Mouse (Mus musculus) limb, embryonic 11.5 days (tissue): Measurements from ENCODE around the gene Taf3. TPM values are rescaled to one million over a fixed set of nuclear protein-coding genes. Genes with fewer than 3 reads are reported as not detected.

Experiments used
- ATAC-seq: fragments of 200-750 bp; cut with Nextera tagmentation; 2 replicates; pipeline ENCODE4 v1.8.0; 2017; ENCODE audit warnings: low read depth; ENCODE audit not compliant: insufficient number of reproducible peaks, low FRiP score, low TSS enrichment
- DNase-seq: peaks from one replicate; pipeline ENCODE4 v3.0.0-alpha.2; 2015; ENCODE audit warnings: low spot score
- H3K27ac ChIP-seq: fragments of 300-500 bp; sonication (generic); replicated peaks from 2 replicates; pipeline ENCODE4 v1.5.1; 2014; ENCODE audit warnings: low read depth, mild to moderate bottlenecking, low read length
- H3K27me3 ChIP-seq: fragments of 300-500 bp; sonication (generic); 2 replicates; pipeline ENCODE4 v1.6.1; 2014; ENCODE audit warnings: mild to moderate bottlenecking, low read length, mixed read lengths; ENCODE audit not compliant: control insufficient read depth, insufficient read depth
- H3K36me3 ChIP-seq: fragments of 300-500 bp; sonication (generic); 2 replicates; pipeline ENCODE4 v1.6.1; 2014; ENCODE audit warnings: mild to moderate bottlenecking, low read length, moderate library complexity, mixed read lengths; ENCODE audit not compliant: control insufficient read depth, insufficient read depth
- H3K4me1 ChIP-seq: fragments of 300-500 bp; sonication (generic); 2 replicates; pipeline ENCODE4 v1.6.1; 2014; ENCODE audit warnings: low read length, mixed read lengths; ENCODE audit not compliant: control insufficient read depth, insufficient read depth
- H3K4me2 ChIP-seq: fragments of 300-500 bp; sonication (generic); 2 replicates; pipeline ENCODE4 v1.6.1; 2014; ENCODE audit warnings: low read depth, mild to moderate bottlenecking, moderate library complexity; ENCODE audit not compliant: severe bottlenecking
- H3K4me3 ChIP-seq: fragments of 300-500 bp; sonication (generic); 2 replicates; pipeline ENCODE4 v1.5.1; 2014; ENCODE audit warnings: low read depth, low read length
- H3K9ac ChIP-seq: fragments of 300-500 bp; sonication (generic); 2 replicates; pipeline ENCODE4 v1.6.1; 2014; ENCODE audit warnings: mild to moderate bottlenecking, low read length
- H3K9me3 ChIP-seq: fragments of 300-500 bp; sonication (generic); 2 replicates; pipeline ENCODE4 v1.6.1; 2016; ENCODE audit warnings: low read length; ENCODE audit not compliant: control insufficient read depth
- WGBS: fragments of 180-500 bp; shearing (Covaris S2); extraction: QIAGEN DNeasy Blood & Tissue Kit; methylation state at CpG from one replicate; pipeline ENCODE4 v1.1.7; 2014; 5-methylcytosine and 5-hydroxymethylcytosine counted together
- polyA plus RNA-seq: library from polyadenylated mRNA; unstranded; fragments of >200 nt; fragmentation: Nextera tagmentation; extraction: Ambion mirVana; gene quantifications from 2 replicates; pipeline ENCODE4 v1.2.1, GENCODE M21; 2014

Gene Taf3
- polyA plus RNA-seq, 1 experiment from 2014 or later, result 17.3 TPM

GRCm38 (mm10) chr2:10076675-10077074, 28.3 kb upstream of the Taf3 start:
- H3K27me3 ChIP-seq, result no peaks in the 10 kb centered on the region
- peaks cover 6% of the 10 kb centered on the region; the same call in 1 of the 2 replicates for H3K36me3 ChIP-seq
- DNase-seq (no peak), ATAC-seq (no peak)
- no peak overlapping the region for H3K9ac ChIP-seq
- no peak overlapping the region for H3K27ac ChIP-seq
- H3K4me3 ChIP-seq, result no peak overlapping the region
- H3K4me2 ChIP-seq, result no peak overlapping the region
- no peaks in the 10 kb centered on the region for H3K9me3 ChIP-seq
- 90% methylated on average over 8 of the region's 8 CpGs for WGBS
- H3K4me1 ChIP-seq, result peaks cover 11% of the 10 kb centered on the region; the same call in 1 of the 2 replicates

- peaks cover 6% of the 10 kb centered on the region; the same call in 1 of the 2 replicates for H3K36me3 ChIP-seq
- H3K4me2 ChIP-seq, result no peak overlapping the region
- H3K9ac ChIP-seq, result no peak overlapping the region
- no peak overlapping the region for H3K27ac ChIP-seq
- peaks cover 9% of the 10 kb centered on the region; the same call in 1 of the 2 replicates for H3K4me1 ChIP-seq
- no peak overlapping the region for H3K4me3 ChIP-seq
- DNase-seq (no peak), ATAC-seq (no peak)
- H3K9me3 ChIP-seq, result no peaks in the 10 kb centered on the region
- H3K27me3 ChIP-seq, result no peaks in the 10 kb centered on the region
- WGBS, result 84% methylated on average over 7 of the region's 7 CpGs
Measured at GRCm38 (mm10) chr2:10074470-10074869, 26.1 kb upstream of the Taf3 start.

GRCm38 (mm10) chr2:10071751-10072150, 23.4 kb upstream of the Taf3 start:
- H3K4me2 ChIP-seq, result no peak overlapping the region
- no peaks in the 10 kb centered on the region for H3K9me3 ChIP-seq
- DNase-seq (no peak), ATAC-seq (no peak)
- WGBS, result 71% methylated on average over 7 of the region's 7 CpGs
- H3K4me1 ChIP-seq, result no peaks in the 10 kb centered on the region
- no peaks in the 10 kb centered on the region for H3K27me3 ChIP-seq
- peaks cover 15% of the 10 kb centered on the region for H3K36me3 ChIP-seq
- H3K9ac ChIP-seq, result no peak overlapping the region
- H3K4me3 ChIP-seq, result no peak overlapping the region
- H3K27ac ChIP-seq, result no peak overlapping the region

- H3K9me3 ChIP-seq, result no peaks in the 10 kb centered on the region
- no peak overlapping the region for H3K9ac ChIP-seq
- ATAC-seq (no peak), DNase-seq (no peak)
- H3K36me3 ChIP-seq, result peaks cover 16% of the 10 kb centered on the region; the same call in 1 of the 2 replicates
- no peaks in the 10 kb centered on the region for H3K4me1 ChIP-seq
- H3K4me3 ChIP-seq, result no peak overlapping the region
- H3K27ac ChIP-seq, result no peak overlapping the region
- whole genome bisulfite sequencing, result 93% methylated on average over 5 of the region's 5 CpGs
- H3K27me3 ChIP-seq, result no peaks in the 10 kb centered on the region
- H3K4me2 ChIP-seq, result no peak overlapping the region
Measured at GRCm38 (mm10) chr2:10058836-10059235, 10.4 kb upstream of the Taf3 start.

GRCm38 (mm10) chr2:10051996-10052395, 3.6 kb upstream of the Taf3 start:
- H3K4me1 ChIP-seq, result peaks cover 5% of the 10 kb centered on the region; the same call in 1 of the 2 replicates
- no peaks in the 10 kb centered on the region for H3K27me3 ChIP-seq
- no peak overlapping the region for H3K4me2 ChIP-seq
- 93% methylated on average over 1 of the region's 1 CpGs for WGBS
- H3K9me3 ChIP-seq, result no peaks in the 10 kb centered on the region
- peaks cover 5% of the 10 kb centered on the region; the same call in 1 of the 2 replicates for H3K36me3 ChIP-seq
- H3K4me3 ChIP-seq, result no peak overlapping the region
- no peak overlapping the region for H3K27ac ChIP-seq
- no peak overlapping the region for H3K9ac ChIP-seq
- ATAC-seq (no peak), DNase-seq (no peak)

- peaks cover 5% of the 10 kb centered on the region; the same call in 1 of the 2 replicates for H3K36me3 ChIP-seq
- 78% methylated on average over 3 of the region's 3 CpGs for WGBS
Measured at GRCm38 (mm10) chr2:10050878-10051277, 2.5 kb upstream of the Taf3 start.

GRCm38 (mm10) chr2:10049456-10049855, 1.1 kb upstream of the Taf3 start:
- H3K4me1 ChIP-seq, result peaks cover 5% of the 10 kb centered on the region; the same call in 1 of the 2 replicates
- 11% methylated on average over 10 of the region's 10 CpGs for WGBS
- H3K27ac ChIP-seq, result no peak overlapping the region
- DNase-seq, result no peak
- no peak overlapping the region for H3K9ac ChIP-seq
- H3K9me3 ChIP-seq, result no peaks in the 10 kb centered on the region
- no peak for ATAC-seq
- no peaks in the 10 kb centered on the region for H3K27me3 ChIP-seq
- H3K4me2 ChIP-seq, result peak overlapping the region; percentile 57
- H3K4me3 ChIP-seq, result peak overlapping the region; percentile 97
- H3K36me3 ChIP-seq, result peaks cover 5% of the 10 kb centered on the region; the same call in 1 of the 2 replicates

More at GRCm38 (mm10) chr2:10050878-10051277, 2.5 kb upstream of the Taf3 start:
- Histone ChIP-seq H3K27ac (no peak overlapping the region), H3K4me2 (no peak overlapping the region), H3K9ac (no peak overlapping the region), H3K4me1 (peaks cover 5% of the 10 kb centered on the region; the same call in 1 of the 2 replicates), H3K27me3 (no peaks in the 10 kb centered on the region), H3K9me3 (no peaks in the 10 kb centered on the region), H3K4me3 (no peak overlapping the region)
- ATAC-seq (no peak), DNase-seq (no peak)

- peak overlapping the region; percentile 80 for H3K9ac ChIP-seq
- H3K4me3 ChIP-seq, result peak overlapping the region; percentile 97
- peak overlapping the region; percentile 81 for H3K4me2 ChIP-seq
- peaks cover 5% of the 10 kb centered on the region; the same call in 1 of the 2 replicates for H3K4me1 ChIP-seq
- H3K27me3 ChIP-seq, result no peaks in the 10 kb centered on the region
- ATAC-seq (peak; percentile 78), DNase-seq (peak; percentile 49)
- H3K27ac ChIP-seq, result no peak overlapping the region
- under 1% methylated on average over 47 of the region's 47 CpGs for WGBS
- no peaks in the 10 kb centered on the region for H3K36me3 ChIP-seq
- no peaks in the 10 kb centered on the region for H3K9me3 ChIP-seq
Measured at GRCm38 (mm10) chr2:10047758-10048436, 499 bp downstream of the Taf3 start.
